Mouse (Mus musculus) mesoderm, embryonic 11.5 days (tissue): ENCODE measurements at regions not wholly inside any gene's neighbourhood (a gene's known extent, or its start where the extent isn't known, plus 50 kb on each side); places are given as distances from the start of the nearest gene placed in this dataset.

Source experiments
- DNase-seq: peaks from one replicate; pipeline ENCODE4 v3.0.0-alpha.2; 2012; ENCODE audit warnings: low read depth, low spot score

GRCm38 (mm10) chr8:92071305-92072253 is 269.7 kb upstream of the Irx3 start:
- no peak for DNase-seq

DNA sequence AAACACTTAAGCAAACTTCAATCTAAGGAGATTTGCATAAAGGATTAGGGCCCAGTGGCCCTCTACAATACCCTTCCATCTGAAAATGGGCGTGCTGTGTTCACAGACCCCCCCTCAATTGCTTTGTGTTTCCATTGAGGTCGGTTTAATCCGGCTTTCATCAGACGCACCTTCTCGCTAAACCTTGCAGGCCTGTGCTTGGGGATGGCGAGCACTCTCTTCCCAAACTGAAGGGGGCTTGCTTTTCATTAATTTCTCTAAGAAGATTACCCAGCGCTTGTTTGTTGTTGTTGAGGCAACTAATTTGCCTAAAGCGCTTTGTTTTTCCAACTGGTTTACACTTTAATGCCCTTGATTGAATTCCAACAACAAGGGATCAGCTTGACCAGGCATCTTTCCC is 268.8 kb upstream of the Irx3 start:
- no peak for DNase-seq

DNA sequence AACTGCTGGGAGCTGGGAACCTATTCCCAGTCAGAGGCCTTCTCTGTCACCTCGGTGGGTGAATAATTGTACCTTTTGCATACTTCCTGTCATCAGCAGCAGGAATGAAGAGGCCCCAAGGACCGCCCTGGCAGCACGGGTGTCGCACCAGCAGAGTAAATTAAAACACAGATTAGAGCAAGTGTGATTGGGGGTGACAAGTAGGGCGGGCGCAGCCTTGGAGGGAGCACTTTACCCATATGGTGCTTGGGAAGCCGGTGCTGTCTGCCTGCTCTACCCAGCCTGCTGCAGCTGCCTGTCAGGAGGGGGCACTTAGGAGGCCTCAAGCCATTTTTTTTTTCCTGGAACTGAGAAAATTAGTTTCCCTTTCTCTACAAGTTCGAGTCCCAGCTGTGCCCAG is 264.6 kb upstream of the Irx3 start:
- DNase-seq: peak; percentile 57

- peak; percentile 63 for DNase-seq
Measured at GRCm38 (mm10) chr8:92065554-92066239, 263.8 kb upstream of the Irx3 start.

- DNase-seq: no peak
Measured at GRCm38 (mm10) chr8:92064971-92065370, 263.1 kb upstream of the Irx3 start.

DNA sequence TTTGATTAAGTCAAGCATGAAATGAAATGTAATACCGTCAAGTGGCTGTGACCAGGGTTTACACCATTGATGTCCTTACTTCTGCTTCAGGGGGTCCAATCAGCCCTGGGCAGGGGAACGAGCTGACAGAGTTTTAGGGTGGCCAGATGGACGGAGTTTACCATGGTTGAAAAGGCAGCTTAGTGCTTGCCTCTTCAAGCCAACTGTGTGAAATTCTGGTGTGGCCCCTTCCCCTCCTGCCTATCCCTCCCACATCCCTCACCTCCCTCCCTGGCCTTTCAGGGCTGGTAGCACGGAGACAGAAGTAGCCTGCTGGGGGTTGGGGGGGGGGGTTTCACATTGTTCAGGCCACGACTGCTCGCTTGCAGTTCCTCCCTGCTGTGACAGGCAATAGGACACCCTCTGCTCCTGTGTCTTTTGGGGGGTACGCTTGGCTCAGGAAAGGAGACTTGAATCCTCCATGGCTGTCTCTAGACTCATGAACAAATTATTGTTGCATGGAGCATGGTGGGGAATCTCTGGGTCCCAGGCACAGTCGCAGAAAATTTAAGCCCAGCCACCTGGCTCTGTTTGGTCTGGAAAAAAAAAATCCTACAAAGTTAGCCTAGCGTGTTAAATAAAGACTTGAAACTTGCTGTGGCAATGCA is 262.4 kb upstream of the Irx3 start:
- peak; percentile 54 for DNase-seq

GRCm38 (mm10) chr8:92063333-92063732 is 261.5 kb upstream of the Irx3 start:
- no peak for DNase-seq

DNA sequence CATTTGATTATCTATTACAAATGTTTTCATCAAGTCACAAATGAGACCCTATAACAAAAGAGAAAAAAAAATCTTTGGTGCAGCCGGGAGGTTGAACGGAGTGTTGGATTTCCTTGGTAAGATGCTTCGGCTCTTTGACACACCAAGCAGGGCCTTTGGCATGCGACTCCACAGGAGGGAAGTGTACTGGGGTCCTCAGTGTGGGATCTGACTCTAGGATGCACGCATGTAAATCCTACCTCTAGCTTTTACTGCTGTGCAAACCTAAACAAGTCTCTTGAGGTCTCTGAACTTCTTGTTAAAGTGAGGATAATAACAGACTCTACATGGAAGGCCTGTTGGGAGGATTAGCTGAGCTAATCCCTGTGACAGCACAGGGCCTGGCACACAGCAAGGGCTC is 257.6 kb upstream of the Irx3 start:
- no peak for DNase-seq

DNA sequence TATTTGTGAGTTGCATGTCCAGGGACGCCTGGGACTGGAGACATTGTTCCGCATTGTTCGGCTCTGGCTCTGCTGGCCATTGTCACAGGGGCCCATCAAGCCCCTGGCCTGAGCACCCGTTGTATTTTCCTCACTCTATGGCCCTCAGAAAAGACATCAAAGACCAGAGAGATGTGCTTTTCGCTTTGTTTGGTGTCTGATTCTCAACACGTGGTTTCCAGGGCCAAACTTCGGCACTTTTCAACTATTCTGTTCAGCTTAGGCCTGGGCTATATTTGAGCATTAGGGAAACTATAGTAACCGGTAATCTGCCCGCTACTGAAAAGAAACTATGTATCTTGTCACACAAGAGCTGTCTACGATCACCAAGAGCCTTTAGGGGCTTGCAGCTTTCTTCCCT is 257.1 kb upstream of the Irx3 start:
- no peak for DNase-seq

DNA sequence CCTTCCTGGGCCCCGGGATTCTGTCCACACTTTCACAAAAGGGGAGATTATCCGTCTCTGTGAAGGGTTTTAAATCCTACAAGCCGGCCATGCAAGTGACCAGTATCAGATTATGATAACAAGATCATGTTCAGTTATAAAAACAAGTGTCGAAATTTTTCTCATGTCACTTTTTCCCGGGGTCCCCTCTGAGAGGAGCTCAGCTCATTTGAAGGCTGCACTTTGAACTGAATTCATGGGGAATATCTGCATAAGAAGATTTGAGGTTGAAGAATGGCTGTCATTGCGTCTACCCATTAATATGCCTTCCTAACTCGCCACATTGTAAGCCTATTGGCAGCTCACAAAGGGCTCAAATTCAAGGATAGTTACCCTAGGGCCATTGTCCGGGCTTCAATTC is 256.0 kb upstream of the Irx3 start:
- DNase-seq: no peak

DNA sequence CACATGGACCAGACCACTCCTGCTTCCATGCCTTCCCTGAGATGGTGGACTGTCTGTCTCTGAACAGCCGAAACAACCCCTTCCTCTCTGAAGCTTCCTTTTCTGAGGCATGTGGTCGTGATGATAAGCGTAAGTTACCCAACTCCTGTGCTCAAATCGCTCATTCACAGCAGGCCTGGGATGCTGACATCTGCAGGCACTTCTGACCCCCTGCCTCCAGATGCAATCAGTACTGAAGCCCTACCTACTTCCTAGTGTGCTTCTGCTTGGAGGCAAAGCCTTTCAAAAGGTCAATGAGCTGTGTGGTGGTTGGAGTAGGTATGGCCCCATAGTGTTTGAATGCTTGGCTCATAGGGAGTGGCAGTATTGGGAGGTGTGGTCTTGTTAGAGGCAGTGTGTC is 253.7 kb upstream of the Irx3 start:
- DNase-seq: no peak

DNA sequence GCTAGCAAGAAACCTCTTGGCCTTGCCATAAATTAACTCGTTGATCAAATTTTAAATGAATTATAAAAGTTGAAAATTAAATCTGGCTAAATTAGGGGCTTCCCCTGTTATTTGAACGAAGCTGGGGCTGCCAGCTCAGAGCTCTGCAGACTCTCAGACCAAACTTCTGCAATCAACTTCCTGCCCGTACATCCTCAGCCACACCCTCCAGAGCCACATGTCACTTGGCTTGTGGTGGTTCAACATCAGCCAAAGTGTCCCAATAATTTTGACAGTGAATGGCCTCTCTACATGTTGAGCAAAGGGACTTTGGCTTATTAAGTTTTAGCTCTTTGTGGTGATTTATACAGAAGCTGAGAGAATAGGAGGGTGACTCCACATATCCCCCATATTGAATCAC is 242.8 kb upstream of the Irx3 start:
- no peak for DNase-seq

- DNase-seq: peak; percentile 65
Measured at GRCm38 (mm10) chr8:92042951-92043350, 241.1 kb upstream of the Irx3 start.

GRCm38 (mm10) chr8:92029954-92030353 is 228.1 kb upstream of the Irx3 start:
- DNase-seq: no peak

- no peak for DNase-seq
Measured at GRCm38 (mm10) chr8:92029516-92029915, 227.6 kb upstream of the Irx3 start.

DNA sequence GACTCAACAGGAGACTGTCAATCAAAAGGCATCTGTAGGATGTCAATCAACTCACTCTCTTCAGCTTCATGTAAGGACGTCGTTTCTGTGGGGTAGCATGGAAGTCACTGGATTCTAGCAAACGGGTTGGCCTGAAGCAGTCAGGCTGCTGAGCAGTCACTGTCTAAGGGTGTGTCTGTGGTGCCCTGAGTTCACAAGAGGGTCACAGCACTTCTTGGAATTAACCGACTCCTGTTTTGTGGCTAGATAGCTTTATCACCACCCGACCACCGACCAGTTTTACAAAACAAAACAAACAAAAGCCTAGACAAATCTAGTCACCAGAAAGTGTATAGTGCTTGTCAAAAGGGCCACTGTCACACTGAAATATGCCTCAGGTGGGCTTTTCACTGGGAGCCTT is 226.4 kb upstream of the Irx3 start:
- DNase-seq: no peak

GRCm38 (mm10) chr8:92024133-92024532 is 222.3 kb upstream of the Irx3 start:
- no peak for DNase-seq

DNA sequence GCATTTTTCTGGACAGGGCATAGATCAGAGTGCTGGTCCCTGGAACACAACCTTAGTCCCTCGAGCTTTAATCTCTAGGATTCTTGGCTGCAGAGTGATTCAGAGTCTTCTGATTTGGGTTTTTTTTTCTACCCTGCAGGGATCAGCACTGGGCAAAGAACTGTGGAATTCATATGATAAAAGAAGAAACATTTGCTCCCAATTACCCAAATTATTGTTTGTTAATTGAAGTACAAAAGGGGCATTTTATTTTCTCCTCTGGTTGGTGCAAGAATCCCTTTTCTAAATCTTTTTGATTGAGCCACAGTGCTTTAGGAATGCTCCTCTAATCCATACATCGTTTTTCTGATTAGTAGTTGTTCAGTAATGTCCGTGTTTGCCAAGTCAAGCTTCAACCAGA is 219.7 kb upstream of the Irx3 start:
- DNase-seq: no peak

- DNase-seq: no peak
Measured at GRCm38 (mm10) chr8:92014704-92015103, 212.8 kb upstream of the Irx3 start.

DNA sequence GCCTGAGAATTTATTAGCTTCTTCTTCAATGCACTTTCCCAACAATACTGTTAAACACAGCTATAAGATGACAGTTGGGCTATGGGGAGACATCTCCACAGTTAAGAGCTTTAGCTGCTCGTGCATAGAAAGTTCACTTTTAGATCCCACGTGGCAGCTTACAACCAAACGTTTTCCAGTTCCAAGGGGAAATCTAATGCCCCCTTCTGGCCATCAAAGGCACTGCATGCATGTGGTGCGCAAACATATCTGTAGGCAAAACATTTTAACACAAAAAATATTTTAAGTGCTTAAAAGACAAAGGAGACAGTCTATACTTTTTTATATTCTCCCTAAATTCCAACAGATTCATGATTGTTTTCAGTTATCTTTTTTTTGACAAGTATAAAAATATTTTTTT is 211.3 kb upstream of the Irx3 start:
- no peak for DNase-seq

DNA sequence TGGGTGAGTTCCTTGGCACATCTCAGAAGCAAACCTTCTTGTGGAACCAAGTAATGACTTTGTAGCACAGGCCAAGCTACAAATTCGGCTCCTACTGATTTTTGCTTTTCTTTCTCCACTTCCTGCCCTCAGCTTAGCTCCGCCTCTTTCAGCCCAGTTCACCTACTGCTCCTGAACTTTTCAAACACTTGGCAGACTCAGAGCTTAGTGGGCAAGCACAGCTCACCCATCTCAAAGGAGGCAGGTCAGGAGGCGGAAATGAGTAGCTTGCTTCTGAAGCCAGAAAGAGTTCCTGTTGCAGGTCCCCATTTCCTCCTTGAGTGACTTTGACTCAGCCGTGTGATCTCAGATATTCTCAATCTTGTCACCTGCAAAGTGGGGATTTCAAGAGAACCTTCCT is 208.5 kb upstream of the Irx3 start:
- DNase-seq: no peak
